Mouse (Mus musculus): ENCODE results near the gene Ryr2. TPM values are rescaled to one million over a fixed set of nuclear protein-coding genes. Genes with fewer than 3 reads are reported as not detected.

Gene Ryr2
- polyA plus RNA-seq, 1 experiment from 2014 or later: 0.80 TPM

DNA sequence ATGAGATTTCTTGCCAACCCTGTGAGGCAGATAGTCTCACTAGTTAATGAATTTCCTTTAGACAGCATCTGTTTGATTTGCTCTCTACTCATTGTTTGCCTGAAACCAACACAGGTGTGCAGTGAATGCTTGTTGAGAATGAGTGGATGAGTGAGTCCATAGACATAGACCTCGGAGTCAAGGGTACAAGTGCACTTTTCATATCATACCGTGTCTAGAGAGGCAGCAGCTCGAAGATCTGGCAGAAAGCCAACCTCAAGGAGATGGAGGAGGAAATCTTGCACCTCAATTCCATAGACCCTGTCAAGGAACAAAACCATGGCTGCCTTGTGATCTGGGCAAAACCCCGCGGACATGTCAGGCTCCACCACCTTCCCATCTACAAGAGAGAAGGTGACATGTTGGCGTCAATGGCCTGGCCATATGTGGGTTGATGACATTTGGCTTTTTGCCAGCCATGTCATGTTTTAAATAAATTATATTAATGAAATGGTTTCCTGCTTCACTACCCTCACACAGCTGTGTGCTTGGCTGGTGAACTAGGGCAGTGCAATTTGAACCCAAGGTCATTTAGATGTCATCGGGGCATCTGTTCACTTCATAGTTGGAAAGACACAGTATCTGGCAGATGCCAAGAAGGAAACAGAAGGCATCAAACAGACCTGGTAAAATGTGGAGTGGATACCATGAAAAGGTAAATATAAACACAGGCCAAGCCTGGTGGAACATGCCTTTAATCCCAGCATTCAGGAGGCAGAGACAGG lies 396.9 kb downstream of the Ryr2 start:
- DNase-seq (ENCODE audit: low spot score) (no peak), ATAC-seq (replicated peaks; ENCODE audit: insufficient number of reproducible peaks, low FRiP score, low TSS enrichment, low read depth) (no peak)
- Histone ChIP-seq H3K9ac (replicated peaks; ENCODE audit: low read length) (no peak overlapping the region), H3K27ac (replicated peaks; ENCODE audit: low read depth, low read length) (no peak overlapping the region), H3K4me3 (ENCODE audit: low read depth, low read length) (no peak overlapping the region), H3K4me2 (ENCODE audit: low read depth, low read length) (no peak overlapping the region), H3K9me3 (replicated peaks; ENCODE audit: control insufficient read depth, low read length) (no peaks in the 10 kb centered on the region), H3K27me3 (ENCODE audit: control insufficient read depth, insufficient read depth, low read length) (no peaks in the 10 kb centered on the region), H3K36me3 (replicated peaks; ENCODE audit: control insufficient read depth, insufficient read depth, low read depth, low read length) (no peaks in the 10 kb centered on the region), H3K4me1 (ENCODE audit: control insufficient read depth, insufficient read depth, low read length) (no peaks in the 10 kb centered on the region)
- 89% methylated on average over 7 of the region's 7 CpGs for WGBS

DNA sequence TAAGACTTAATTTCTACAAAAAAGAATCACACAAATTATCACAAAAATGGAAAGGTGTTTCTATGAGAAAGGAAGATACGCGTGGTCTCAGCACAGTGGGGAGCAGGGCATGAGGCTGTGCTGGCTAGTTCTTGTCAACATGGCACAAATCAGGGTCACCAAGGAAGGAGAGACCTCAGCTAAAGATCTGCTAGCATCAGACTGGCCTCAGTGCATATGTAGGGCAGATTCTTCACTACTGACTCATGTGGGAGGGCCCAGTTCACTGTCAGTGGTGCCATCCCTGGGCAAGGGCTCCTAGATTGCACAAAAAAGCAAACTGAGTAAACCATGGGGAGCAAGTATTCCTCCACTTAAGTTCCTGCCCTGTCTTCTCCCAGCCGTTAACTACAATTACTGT lies 405.0 kb downstream of the Ryr2 start:
- H3K36me3 ChIP-seq (replicated peaks; ENCODE audit: control insufficient read depth, insufficient read depth, low read depth, low read length): no peaks in the 10 kb centered on the region
- no peak for ATAC-seq (replicated peaks; ENCODE audit: insufficient number of reproducible peaks, low FRiP score, low TSS enrichment, low read depth)
- H3K9me3 ChIP-seq (replicated peaks; ENCODE audit: control insufficient read depth, low read length): no peaks in the 10 kb centered on the region
- H3K4me3 ChIP-seq (ENCODE audit: low read depth, low read length): no peak overlapping the region
- H3K9ac ChIP-seq (replicated peaks; ENCODE audit: low read length): no peak overlapping the region
- H3K27ac ChIP-seq (replicated peaks; ENCODE audit: low read depth, low read length): no peak overlapping the region
- no peaks in the 10 kb centered on the region for H3K4me1 ChIP-seq (ENCODE audit: control insufficient read depth, insufficient read depth, low read length)
- no peak for DNase-seq (ENCODE audit: low spot score)
- no peaks in the 10 kb centered on the region for H3K27me3 ChIP-seq (ENCODE audit: control insufficient read depth, insufficient read depth, low read length)
- 90% methylated on average over 3 of the region's 3 CpGs for WGBS
- H3K4me2 ChIP-seq (ENCODE audit: low read depth, low read length): no peak overlapping the region

DNA sequence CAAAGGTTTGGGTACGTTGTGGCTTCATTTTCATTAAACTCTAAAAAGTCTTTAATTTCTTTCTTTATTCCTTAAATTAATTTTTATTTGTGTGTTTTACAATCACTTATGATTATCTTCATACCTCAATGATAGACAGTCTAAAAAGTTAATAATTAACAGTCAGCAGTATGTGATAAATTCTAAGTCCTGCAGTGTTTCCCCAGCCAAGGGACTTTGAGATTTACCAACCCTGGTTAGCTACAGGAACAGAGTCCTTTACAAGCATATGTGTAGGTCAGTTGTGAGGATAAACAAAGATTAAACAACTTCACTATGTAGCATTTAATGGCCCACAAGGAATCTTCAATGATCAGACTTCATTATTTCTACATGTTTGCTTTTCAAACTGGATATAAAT lies 410.2 kb downstream of the Ryr2 start:
- Histone ChIP-seq H3K4me3 (ENCODE audit: low read depth, low read length) (no peak overlapping the region), H3K27me3 (ENCODE audit: control insufficient read depth, insufficient read depth, low read length) (no peaks in the 10 kb centered on the region), H3K4me2 (ENCODE audit: low read depth, low read length) (no peak overlapping the region), H3K27ac (replicated peaks; ENCODE audit: low read depth, low read length) (no peak overlapping the region), H3K9ac (replicated peaks; ENCODE audit: low read length) (no peak overlapping the region), H3K36me3 (replicated peaks; ENCODE audit: control insufficient read depth, insufficient read depth, low read depth, low read length) (no peaks in the 10 kb centered on the region), H3K4me1 (ENCODE audit: control insufficient read depth, insufficient read depth, low read length) (no peaks in the 10 kb centered on the region), H3K9me3 (replicated peaks; ENCODE audit: control insufficient read depth, low read length) (no peaks in the 10 kb centered on the region)
- no peak for DNase-seq (ENCODE audit: low spot score)
- 83% methylated on average over 1 of the region's 1 CpGs for WGBS
- ATAC-seq (replicated peaks; ENCODE audit: insufficient number of reproducible peaks, low FRiP score, low TSS enrichment, low read depth): no peak

DNA sequence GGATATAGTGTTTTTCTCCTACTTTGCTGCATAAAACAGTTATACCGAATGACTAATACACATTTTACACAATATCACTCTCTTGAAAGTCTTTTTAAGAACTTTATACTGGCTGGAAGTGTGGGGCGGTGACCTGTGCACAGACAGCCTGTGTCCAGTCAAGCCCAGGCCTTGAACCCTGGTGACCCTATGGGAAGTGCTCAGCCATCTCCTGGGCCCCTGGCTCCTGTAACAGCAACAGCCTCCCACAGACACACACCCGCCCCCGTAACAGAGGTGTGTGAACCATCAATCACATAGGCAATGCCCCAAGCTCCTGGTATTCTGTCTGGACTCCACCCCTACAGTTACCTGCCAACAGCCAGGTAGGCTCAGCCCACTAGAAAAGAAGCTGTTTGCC lies 424.9 kb downstream of the Ryr2 start:
- H3K4me1 ChIP-seq (ENCODE audit: control insufficient read depth, insufficient read depth, low read length): no peaks in the 10 kb centered on the region

DNA sequence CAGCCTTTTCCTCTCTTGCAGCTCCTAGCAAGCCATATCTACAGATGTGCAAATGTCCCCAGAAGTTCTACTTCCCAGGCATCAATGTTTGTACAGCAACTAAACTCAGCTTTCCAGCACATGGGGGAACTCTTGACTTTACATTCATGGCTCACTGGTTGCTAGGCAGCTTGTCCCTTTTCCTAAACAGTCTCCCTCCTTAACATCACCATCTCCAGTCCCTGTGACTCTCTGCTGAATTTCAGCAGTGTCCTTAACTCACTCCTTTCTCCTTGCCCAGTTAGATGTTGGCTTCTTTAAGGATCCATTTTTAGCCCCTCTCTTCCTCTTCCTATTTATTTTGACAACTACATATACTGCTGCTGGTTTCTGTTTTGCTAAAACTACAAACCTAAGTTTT lies 443.9 kb downstream of the Ryr2 start:
- H3K27ac ChIP-seq (replicated peaks; ENCODE audit: low read depth, low read length): no peak overlapping the region
- ATAC-seq (replicated peaks; ENCODE audit: insufficient number of reproducible peaks, low FRiP score, low TSS enrichment, low read depth) (no peak), DNase-seq (ENCODE audit: low spot score) (no peak)
- no peaks in the 10 kb centered on the region for H3K36me3 ChIP-seq (replicated peaks; ENCODE audit: control insufficient read depth, insufficient read depth, low read depth, low read length)
- H3K9ac ChIP-seq (replicated peaks; ENCODE audit: low read length): no peak overlapping the region
- no peaks in the 10 kb centered on the region for H3K4me1 ChIP-seq (ENCODE audit: control insufficient read depth, insufficient read depth, low read length)
- no peaks in the 10 kb centered on the region for H3K27me3 ChIP-seq (ENCODE audit: control insufficient read depth, insufficient read depth, low read length)
- H3K9me3 ChIP-seq (replicated peaks; ENCODE audit: control insufficient read depth, low read length): no peaks in the 10 kb centered on the region
- no peak overlapping the region for H3K4me3 ChIP-seq (ENCODE audit: low read depth, low read length)
- H3K4me2 ChIP-seq (ENCODE audit: low read depth, low read length): no peak overlapping the region

More for the DNA sequence above, 424.9 kb downstream of the Ryr2 start:
- 88% methylated on average over 4 of the region's 4 CpGs for WGBS
- Histone ChIP-seq H3K27ac (replicated peaks; ENCODE audit: low read depth, low read length) (no peak overlapping the region), H3K4me2 (ENCODE audit: low read depth, low read length) (no peak overlapping the region), H3K4me3 (ENCODE audit: low read depth, low read length) (no peak overlapping the region), H3K27me3 (ENCODE audit: control insufficient read depth, insufficient read depth, low read length) (no peaks in the 10 kb centered on the region), H3K9ac (replicated peaks; ENCODE audit: low read length) (no peak overlapping the region), H3K9me3 (replicated peaks; ENCODE audit: control insufficient read depth, low read length) (no peaks in the 10 kb centered on the region), H3K36me3 (replicated peaks; ENCODE audit: control insufficient read depth, insufficient read depth, low read depth, low read length) (no peaks in the 10 kb centered on the region)
- DNase-seq (ENCODE audit: low spot score): no peak
- no peak for ATAC-seq (replicated peaks; ENCODE audit: insufficient number of reproducible peaks, low FRiP score, low TSS enrichment, low read depth)

DNA sequence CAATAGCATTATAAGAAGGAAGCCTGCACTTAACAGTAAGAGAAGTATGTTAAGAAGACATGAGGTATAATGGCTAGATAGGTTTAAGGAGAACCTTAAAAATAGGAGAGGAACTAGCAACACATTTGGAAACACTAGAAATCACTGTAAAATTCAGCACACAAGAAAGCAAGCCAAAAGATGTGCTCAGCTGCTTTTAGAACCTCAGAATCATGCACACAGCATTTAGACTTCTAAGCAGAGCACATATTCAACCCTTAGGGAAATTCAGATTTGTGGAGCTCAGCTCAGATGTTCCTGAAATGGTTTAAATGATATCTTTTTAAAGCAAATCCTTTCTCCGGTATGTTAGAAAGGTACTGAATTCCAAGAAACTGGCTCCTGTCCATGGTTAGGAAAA lies 461.9 kb downstream of the Ryr2 start:
- Histone ChIP-seq H3K9ac (replicated peaks; ENCODE audit: low read length) (no peak overlapping the region), H3K4me1 (ENCODE audit: control insufficient read depth, insufficient read depth, low read length) (no peaks in the 10 kb centered on the region), H3K4me2 (ENCODE audit: low read depth, low read length) (no peak overlapping the region), H3K4me3 (ENCODE audit: low read depth, low read length) (no peak overlapping the region), H3K36me3 (replicated peaks; ENCODE audit: control insufficient read depth, insufficient read depth, low read depth, low read length) (no peaks in the 10 kb centered on the region), H3K9me3 (replicated peaks; ENCODE audit: control insufficient read depth, low read length) (no peaks in the 10 kb centered on the region), H3K27ac (replicated peaks; ENCODE audit: low read depth, low read length) (no peak overlapping the region), H3K27me3 (ENCODE audit: control insufficient read depth, insufficient read depth, low read length) (no peaks in the 10 kb centered on the region)
- DNase-seq (ENCODE audit: low spot score) (no peak), ATAC-seq (replicated peaks; ENCODE audit: insufficient number of reproducible peaks, low FRiP score, low TSS enrichment, low read depth) (no peak)
- WGBS: 94% methylated on average over 1 of the region's 1 CpGs

DNA sequence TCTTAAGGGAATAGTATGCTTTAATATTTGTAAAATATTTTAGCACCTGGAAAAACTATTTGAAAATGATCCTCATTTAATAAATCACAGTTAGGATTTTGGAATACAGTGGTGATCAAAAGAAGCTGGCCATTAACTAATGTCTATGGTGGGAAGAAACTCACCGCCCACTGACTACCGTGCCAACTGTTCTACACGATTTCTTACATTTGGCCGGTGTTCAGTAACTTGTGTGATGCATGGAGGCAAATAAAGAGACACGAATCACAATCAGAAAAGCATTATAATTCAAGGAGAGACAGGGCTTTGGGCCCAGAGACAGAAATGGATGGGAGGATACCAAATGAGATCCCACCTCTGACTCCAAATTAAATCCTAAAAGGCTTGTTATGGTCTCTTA lies 470.4 kb downstream of the Ryr2 start:
- no peaks in the 10 kb centered on the region for H3K9me3 ChIP-seq (replicated peaks; ENCODE audit: control insufficient read depth, low read length)
- 88% methylated on average over 5 of the region's 5 CpGs for WGBS
- no peaks in the 10 kb centered on the region for H3K36me3 ChIP-seq (replicated peaks; ENCODE audit: control insufficient read depth, insufficient read depth, low read depth, low read length)
- H3K27me3 ChIP-seq (ENCODE audit: control insufficient read depth, insufficient read depth, low read length): no peaks in the 10 kb centered on the region
- ATAC-seq (replicated peaks; ENCODE audit: insufficient number of reproducible peaks, low FRiP score, low TSS enrichment, low read depth) (no peak), DNase-seq (ENCODE audit: low spot score) (no peak)
- no peak overlapping the region for H3K4me2 ChIP-seq (ENCODE audit: low read depth, low read length)
- no peak overlapping the region for H3K4me3 ChIP-seq (ENCODE audit: low read depth, low read length)
- H3K9ac ChIP-seq (replicated peaks; ENCODE audit: low read length): no peak overlapping the region
- no peak overlapping the region for H3K27ac ChIP-seq (replicated peaks; ENCODE audit: low read depth, low read length)
- H3K4me1 ChIP-seq (ENCODE audit: control insufficient read depth, insufficient read depth, low read length): no peaks in the 10 kb centered on the region

DNA sequence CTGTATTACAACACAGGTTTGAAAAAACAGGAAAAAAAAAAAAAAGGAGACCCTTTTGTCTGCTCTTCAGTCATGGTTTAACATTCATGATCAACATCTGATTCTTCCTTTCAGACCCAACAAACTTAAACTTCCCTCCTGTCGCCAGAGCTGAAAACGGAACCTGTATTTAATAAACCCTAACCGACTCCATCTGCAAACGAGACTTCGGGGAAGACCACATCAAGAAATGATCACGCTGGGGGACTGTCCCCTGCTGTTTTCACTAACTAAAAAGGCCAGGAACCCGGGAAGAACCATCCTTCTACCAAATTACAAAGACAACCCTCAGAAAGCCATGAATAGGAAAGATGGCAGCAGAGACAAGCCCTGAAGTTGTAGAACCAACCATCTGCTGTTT lies 482.2 kb downstream of the Ryr2 start:
- Histone ChIP-seq H3K4me2 (ENCODE audit: low read depth, low read length) (no peak overlapping the region), H3K36me3 (replicated peaks; ENCODE audit: control insufficient read depth, insufficient read depth, low read depth, low read length) (no peaks in the 10 kb centered on the region), H3K4me3 (ENCODE audit: low read depth, low read length) (no peak overlapping the region), H3K27me3 (ENCODE audit: control insufficient read depth, insufficient read depth, low read length) (no peaks in the 10 kb centered on the region), H3K27ac (replicated peaks; ENCODE audit: low read depth, low read length) (no peak overlapping the region), H3K9ac (replicated peaks; ENCODE audit: low read length) (no peak overlapping the region), H3K9me3 (replicated peaks; ENCODE audit: control insufficient read depth, low read length) (no peaks in the 10 kb centered on the region), H3K4me1 (ENCODE audit: control insufficient read depth, insufficient read depth, low read length) (no peaks in the 10 kb centered on the region)
- no peak for ATAC-seq (replicated peaks; ENCODE audit: insufficient number of reproducible peaks, low FRiP score, low TSS enrichment, low read depth)
- peak; percentile 35 for DNase-seq (ENCODE audit: low spot score)
- 44% methylated on average over 7 of the region's 7 CpGs for WGBS
